Mouse (Mus musculus): ENCODE data around the gene Epha1. TPM values are rescaled to one million over a fixed set of nuclear protein-coding genes. Genes with fewer than 3 reads are reported as not detected.
A peak's percentile ranks its signal among the peaks of the same experiment; 100 is the strongest.

The Epha1 gene
- under 1 TPM; 0.21 to 0.27 TPM for total RNA-seq (2021)

DNA sequence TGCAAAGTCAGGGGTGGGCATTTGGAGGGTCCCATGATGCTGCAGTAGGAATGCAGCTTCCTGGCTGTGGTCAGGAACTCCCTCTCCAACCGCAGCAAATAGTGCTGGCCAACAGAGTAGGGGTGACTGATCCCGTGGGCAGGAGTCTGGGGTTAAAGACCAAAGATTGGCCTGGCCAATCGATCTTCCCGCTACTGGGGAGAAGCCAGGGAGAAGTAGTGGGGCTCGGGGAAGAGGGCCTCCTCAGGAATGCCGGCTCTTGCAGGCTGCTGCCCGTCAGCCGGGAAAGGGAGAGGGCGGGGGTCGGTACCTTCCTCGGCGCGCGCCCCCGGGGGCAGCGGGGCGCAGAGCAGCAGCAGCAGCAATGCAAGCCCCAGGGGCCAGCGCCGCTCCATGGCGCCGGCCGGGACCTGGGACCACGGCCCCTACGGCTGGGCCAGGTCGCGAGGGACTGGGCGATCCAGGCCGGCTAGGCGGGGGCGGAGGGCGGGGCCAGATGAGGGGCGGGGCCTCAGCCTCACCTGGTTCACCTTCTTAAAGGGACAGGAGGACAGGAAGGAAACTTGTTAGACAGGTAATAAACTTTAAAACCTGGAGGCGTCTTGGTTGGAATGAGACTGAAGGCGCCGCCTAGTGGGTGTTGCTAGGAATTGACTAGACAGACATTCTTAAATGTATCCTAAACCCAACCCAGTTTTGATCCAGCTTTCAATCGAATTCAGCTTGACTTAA is at the start of gene Epha1:
Epha1 (minus strand) TSS at position 453 of the 732 bp plus-strand sequence.
- peak in 1 of 2 experiments; percentile 54 for DNase-seq (ENCODE audit: low spot score in 2 of 2)

DNA sequence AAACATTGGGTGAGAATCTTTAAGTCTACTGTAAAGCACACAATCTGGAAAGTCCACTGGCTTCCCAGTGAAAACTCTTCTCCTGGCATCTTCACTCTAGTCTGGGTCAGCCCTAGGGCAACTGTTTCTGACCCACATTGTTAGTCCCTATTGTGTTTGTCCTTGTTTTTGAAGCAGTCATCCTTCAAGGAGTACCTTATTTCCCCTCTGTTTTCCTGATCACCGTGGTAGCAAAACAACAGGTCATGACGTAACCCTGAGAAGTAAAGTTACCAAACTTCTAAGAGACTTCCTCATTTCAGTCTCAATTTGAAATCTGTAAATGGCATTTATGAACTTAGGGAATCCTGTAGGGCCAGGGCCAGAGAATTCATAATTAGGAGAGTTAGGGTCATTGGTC is 48.4 kb upstream of the Epha1 start:
- intact Hi-C loops (cut with DNase I): no loop called here
- DNase-seq (ENCODE audit: low spot score in 2 of 2): no peak

More for the DNA sequence above, at the start of gene Epha1:
- intact Hi-C loops (cut with DNase I): no loop called here

DNA sequence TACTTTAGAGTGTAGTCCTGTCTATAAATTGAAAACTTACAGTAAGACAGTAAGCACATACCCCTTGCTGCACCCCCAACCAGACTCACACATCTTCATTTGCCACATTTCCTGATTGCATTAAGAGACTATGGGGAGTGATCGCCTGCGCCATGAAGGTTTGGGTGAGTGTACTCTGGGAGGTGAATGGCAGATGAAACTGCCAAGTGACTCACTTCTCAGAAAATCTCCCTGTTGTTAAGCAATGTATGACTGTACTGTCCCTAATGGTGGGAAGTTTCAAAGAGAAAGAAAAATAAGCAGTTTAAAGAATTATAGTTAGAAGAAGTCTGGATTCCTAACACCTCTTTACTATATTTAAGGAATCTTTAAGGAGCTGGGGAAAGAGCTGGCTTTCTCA is 46.4 kb upstream of the Epha1 start:
- intact Hi-C loops (cut with DNase I): no loop called here
- DNase-seq (ENCODE audit: low spot score in 2 of 2): peak in 1 of 2 experiments; percentile 47

DNA sequence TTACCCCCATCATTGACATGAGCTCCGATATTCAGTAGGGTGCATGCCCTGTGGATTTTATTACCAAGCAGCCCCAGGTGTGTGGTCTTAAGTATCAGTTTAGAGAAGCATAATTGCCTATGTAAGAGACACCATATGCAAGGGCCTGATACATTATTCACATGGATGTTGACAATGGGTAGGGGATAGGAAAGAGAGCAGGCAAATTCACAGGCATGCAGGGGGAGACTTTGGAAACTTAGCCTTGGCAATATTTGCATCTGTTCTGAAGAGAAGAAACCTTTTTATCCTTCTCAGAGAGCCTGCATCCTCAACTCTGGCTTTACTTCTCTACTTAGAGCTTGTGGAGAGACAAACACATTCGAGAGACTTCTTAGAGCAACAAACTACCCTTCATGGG is 32.1 kb upstream of the Epha1 start, which contains the start of gene Tas2r135:
Tas2r135 (plus strand) TSS at position 301 of the 400 bp plus-strand sequence.
- intact Hi-C loops (cut with DNase I): no loop called here
- no peak for DNase-seq (ENCODE audit: low spot score in 2 of 2)

DNA sequence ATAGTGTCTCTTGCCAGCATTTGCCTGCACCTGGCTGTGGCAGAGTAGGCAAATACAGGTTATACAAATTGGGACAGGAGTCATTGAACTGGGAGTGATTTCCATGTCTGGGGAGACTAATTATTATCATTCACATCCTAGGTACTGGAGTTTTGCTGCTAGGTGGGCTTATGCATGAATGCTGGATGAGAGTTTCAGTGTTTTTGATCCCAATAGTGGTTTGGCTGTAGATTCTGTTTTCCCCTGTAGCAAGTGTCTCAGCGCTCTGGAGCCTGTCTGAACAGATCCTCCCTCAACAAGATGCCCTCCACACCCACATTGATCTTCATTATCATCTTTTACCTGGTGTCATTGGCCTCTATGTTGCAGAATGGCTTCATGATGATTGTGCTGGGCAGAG is 26.9 kb upstream of the Epha1 start, which contains the start of gene Tas2r143:
Tas2r143 (plus strand) TSS at position 301 of the 400 bp plus-strand sequence.
- intact Hi-C loops (cut with DNase I): no loop called here
- DNase-seq (ENCODE audit: low spot score in 2 of 2): no peak

DNA sequence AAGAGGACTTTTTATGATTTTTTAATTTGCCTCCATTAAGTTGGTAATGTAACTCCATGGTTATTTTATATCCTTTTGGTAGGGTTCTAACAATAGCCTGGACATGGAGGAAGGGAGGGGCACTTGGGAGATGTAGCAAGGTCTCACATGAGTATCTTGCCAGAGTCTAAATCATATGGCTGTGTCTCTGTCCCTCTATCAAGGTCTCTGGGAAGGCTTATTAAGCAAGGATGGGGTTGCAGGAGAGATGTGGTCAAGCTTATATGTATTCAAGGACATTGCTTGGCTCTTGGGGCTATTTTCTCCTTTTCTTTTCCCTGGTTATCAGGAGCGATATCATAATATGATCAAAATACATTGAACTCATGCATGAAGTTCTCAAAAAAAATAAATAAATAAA is 25.9 kb upstream of the Epha1 start:
- DNase-seq (ENCODE audit: low spot score in 2 of 2): no peak
- intact Hi-C loops (cut with DNase I): no loop called here

DNA sequence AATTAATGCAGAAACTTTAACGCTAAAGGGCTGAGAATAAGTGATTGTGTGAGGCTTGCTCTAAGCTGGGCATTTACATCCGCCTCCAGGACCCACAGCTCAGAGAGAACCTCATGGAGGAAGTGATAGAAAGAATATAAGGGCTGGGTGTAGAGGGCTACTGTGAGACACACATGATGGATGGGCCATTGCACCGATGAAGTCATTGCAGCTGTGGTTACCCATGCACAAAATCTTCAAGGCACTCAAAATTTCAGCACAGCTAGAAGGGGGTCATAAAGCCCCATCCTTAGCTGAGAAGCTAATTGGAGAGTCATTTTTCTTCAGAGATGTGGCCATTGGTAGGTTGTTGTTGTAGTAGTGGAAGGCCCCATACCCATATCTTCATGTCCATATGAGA is 25.2 kb upstream of the Epha1 start:
- intact Hi-C loops (cut with DNase I): no loop called here
- DNase-seq (ENCODE audit: low spot score in 2 of 2): no peak

DNA sequence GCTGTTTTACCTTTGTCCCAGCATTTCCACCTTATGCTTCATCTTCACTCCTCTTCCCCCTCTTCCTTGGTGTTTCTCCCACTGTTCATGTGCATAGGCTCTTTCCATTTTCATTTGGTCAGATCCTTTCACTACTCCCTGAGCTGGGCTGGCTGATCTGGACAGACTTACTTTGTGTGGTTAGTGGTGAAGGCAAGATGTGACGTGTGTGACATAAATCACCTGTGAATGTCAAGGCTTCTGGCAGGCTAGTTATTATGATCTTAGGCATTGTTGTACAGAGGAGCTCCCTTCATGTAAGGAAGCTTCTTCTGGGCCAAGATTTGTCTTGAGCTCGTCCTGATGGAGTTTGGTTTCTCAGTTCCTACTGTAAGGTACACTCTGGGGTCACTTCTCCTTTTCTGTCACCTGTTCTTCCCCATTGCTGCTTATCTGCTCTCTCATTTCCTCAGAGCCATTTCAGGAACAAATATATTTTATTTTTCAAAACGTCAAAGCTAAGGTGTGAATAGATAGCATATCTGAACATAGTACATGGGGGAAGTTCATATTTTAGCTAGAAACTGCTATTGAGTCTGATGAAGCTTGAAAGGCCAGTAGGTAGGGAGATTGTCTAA is 24.1 kb upstream of the Epha1 start:
- DNase-seq (ENCODE audit: low spot score in 2 of 2): no peak
- intact Hi-C loops (cut with DNase I): no loop called here

DNA sequence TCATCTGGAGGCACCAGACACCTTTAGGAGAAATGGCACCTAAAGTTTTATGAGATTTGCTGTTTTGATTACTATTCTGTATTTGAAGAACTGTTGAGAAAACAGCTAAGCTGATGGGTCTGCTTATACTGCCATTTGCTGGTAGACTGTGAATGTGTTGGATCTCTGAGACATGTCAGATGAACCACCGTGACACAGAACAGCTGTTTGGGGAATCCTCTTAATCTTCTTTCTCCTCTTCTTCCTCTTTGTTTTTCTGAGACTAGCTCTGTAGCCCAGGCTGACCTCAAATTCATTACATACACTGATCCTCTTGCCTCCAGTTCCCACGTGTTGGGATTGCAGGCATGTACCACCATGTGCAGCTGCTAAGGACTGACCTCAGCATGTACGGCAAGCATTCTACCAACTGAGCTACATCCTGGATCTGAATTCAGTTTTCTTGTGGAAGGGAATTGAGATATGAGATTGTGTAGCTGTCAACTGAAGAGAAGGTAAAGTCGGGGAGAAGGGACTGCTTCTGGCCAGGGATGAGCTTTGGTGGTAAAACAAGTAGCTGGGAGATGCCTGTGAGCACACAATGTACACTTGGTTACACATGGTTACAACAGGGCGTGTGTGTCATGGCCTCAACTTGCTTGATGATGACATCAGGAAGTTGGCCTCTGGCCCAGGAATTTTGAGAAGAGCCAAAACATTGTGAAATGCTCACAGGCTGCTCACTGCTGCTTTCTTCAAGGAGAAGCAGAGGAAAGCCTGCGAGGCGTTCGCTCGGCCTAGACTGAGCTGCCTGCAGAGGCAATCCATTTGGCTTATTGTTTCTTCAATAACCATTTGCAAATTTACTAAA is 23.1 kb upstream of the Epha1 start:
- intact Hi-C loops (cut with DNase I): no loop called here
- DNase-seq (ENCODE audit: low spot score in 2 of 2): peak in 1 of 2 experiments; percentile 19

DNA sequence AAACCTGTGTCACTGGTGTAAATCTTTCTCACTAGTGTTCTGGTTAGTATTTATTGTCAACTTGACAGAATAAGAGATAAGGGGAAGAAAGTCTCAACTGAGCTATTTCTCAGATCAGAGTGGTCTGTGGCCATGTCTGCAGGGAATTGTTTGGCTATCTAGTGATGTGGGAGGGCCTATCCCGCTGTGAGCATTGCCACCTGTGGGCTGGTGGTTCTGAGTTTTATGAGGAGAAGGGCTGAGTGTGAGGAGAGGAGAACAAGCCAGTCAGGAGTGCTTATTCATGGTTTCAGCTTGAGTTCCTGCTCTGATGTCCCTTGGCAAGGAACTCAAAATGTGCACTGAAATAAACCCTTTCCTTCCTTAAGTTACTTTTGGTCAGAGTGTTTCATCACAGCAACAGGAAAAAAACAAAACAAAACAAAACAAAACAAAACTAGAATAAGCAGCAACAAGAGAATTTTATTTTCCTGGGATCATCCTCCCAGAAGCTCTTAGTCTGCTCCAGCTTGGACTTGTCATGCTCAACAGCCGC is 18.8 kb upstream of the Epha1 start:
- intact Hi-C loops (cut with DNase I): no loop called here

DNA sequence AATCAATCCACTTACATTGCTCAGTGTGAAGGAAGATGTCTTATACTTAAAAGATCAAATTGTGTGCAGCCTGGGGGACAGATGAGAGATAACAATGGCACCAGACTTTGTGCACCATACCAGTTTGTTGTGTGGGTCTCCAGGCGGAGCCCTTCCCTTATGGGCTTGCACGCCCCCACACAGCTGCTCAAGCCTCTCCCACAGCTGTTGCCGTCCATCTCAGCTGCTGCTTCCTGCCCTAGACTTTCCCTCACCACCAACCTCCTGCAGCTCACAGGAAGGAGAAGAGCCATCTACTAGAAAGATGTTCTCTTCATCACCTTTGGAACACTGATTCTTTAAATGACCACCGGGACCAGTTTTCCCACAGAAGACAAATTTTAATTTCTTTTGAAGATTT is 12.6 kb upstream of the Epha1 start:
- intact Hi-C loops (cut with DNase I): no loop called here
- peak in 1 of 2 experiments; percentile 50 for DNase-seq (ENCODE audit: low spot score in 2 of 2)

More for the DNA sequence above, 18.8 kb upstream of the Epha1 start:
- no peak for DNase-seq (ENCODE audit: low spot score in 2 of 2)

DNA sequence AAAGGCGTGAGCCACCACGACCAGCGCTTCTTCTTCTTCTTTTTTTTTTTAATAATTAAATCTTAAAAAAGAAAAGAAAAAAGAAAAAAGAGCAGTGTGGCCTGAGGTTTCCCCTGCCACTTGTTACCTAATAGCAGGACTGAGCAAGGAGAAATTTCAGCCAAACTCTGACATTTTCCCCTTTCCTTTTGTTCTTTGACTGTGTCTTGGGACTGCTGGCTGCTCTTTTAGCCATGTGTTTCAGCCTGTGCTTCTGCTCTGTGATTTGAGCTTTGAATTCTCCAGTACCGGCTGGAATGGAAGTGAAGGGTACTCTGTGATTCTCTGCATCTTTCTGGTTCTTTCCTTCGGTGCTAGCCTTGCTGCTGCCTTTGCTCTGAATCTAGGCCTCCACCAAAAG is 10.3 kb upstream of the Epha1 start:
- intact Hi-C loops (cut with DNase I): loop anchor here (5.0 kb wide), 1 partner anchor 199 kb away; no protein-coding TSS in a partner anchor
- no peak for DNase-seq (ENCODE audit: low spot score in 2 of 2)

DNA sequence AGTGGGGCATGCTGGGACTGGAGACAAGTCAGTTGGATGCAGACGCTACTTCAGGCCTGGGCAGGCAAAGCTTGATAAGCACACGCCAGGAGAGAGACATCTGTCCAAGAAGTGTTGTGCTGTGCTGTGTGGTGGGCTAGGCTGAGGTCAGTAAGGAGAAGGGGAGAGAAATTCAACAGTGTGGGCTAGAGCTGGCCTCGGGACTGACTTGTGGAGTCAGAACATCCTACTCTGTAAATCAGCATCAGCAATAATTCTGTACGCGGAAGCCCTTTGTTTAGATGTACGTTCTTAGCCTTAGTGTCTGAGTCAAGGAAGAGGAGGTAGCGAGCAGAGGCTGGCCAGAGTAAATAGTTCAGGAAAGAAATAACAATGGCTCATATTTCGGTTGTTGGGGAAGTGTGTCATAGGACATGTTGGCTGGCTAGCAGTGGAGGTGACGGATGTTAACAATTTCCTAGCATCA is 8.9 kb upstream of the Epha1 start:
- intact Hi-C loops (cut with DNase I): loop anchor here (2.0 to 5.0 kb wide), 2 partner anchors 155 to 200 kb away; no protein-coding TSS in a partner anchor
- no peak for DNase-seq (ENCODE audit: low spot score in 2 of 2)

DNA sequence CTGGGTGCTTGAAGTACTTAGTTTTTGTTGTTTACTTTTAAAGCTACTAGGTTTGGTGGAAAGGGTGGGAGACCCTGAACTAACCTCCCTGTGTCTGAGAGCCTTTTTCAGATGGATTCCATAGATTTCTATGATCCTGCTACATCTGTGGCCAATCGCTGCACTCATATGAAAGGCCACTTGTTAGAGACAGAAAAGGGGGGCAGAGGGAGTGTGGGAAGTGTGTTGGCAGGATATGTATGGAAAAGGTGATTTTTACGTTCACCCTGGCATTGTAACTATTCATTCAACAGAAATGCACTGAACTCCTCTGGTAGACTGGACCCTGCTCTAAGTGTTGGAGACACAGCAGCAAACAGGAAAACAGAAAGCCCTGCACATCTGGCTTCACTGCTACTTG is 8.2 kb upstream of the Epha1 start:
- intact Hi-C loops (cut with DNase I): loop anchor here (2.0 to 5.0 kb wide), 2 partner anchors 154 to 201 kb away; no protein-coding TSS in a partner anchor
- no peak for DNase-seq (ENCODE audit: low spot score in 2 of 2)

DNA sequence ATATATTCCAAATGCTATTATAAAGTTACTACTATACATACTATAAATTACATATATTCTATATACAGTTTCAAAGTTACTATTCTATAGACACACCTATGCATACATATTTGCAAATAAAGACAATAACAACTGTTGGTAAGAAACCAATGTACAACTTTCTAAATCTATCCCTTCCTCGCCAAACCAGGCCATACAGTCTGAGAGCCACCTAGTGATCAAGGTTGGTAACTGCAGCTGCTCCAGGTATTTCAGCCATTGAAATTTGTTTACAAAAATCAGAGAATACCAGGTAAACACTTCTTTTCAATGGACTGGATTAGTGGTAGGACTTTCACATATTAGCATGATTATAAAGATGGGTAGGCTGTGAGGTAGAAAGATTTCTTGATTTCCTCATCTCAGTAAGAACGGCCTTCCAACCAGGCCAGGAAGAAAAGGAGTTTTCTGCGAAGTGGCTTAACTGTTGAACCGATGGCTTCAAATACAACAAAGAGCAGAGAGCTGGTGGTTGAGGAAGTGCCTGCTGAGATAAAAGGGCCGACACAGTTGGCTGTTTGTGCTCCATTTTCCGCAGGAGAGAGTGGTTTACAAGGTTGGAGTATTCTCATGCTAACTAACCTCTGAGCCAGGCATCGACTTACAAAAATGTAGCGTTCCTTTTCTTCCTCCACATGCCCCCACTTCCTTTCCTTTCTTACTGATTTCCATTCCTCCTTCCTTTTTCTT is 7.5 kb upstream of the Epha1 start:
- peak in 1 of 2 experiments; percentile 34 for DNase-seq (ENCODE audit: low spot score in 2 of 2)
- intact Hi-C loops (cut with DNase I): loop anchor here (2.0 to 5.0 kb wide), 2 partner anchors 154 to 202 kb away; no protein-coding TSS in a partner anchor

DNA sequence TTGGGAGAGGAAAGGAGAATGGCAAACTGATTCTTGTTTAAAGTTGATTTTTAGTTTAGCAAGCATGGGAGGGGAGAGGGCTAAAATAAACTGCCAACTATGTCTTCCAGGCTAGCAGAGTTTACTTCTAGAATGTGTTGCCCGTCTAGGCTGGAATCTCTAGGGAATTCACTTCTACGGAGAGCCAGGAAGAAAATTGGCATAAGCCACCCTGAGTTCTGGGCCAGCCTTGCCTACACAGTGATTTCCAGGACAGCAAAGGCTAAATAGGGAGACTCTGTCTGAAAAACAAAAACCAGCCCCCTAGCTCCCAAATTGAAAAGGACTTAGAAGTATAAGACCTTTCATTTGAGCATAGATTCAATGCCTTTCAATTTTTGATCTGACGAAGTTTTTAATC is 6.5 kb upstream of the Epha1 start:
- DNase-seq (ENCODE audit: low spot score in 2 of 2): no peak
- intact Hi-C loops (cut with DNase I): no loop called here

DNA sequence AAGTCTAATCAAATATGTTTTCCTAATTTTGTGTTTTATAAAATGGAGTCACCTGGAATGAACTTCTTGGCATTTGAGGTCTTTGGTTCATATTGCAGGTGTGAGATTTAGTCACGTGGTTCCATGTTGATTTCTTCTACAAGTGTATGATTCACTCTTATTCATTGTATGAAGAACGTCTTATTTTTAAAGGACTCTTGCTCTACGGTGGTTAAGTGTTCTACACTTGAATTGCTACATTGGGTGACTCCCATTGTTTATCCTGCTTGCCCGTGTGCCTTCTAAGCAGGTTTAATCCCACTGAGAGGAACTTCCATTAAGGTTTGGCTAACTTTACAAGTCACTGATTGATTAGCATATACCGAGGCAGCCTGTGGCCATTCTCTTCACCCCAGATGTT is 4.2 kb upstream of the Epha1 start:
- intact Hi-C loops (cut with DNase I): no loop called here
- no peak for DNase-seq (ENCODE audit: low spot score in 2 of 2)

DNA sequence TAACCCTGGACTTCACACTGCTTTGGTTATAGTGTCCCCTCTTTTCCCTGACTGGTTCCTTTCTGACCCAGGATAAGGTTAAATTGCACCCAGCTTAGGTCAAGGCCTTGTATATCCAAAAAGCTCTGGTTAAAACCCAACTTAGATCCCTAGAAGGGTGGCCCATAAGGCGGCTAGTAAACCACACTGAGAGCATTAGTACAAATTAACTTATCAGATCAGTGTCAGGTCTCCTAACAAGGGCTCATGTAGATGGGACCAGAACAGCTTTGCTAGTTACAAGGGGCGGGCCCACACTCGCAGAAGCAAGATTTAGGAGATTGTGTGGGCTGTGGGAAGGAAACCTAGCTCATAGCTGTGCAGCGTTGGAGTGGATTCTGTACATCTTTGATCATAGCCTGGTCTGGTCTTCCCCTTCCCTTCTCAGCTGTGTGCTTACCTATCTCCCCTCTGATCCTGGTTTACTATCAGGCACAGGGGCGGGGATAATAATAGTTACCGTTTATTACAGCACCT is 3.5 kb upstream of the Epha1 start:
- intact Hi-C loops (cut with DNase I): no loop called here
- peak in 1 of 2 experiments; percentile 48 for DNase-seq (ENCODE audit: low spot score in 2 of 2)

DNA sequence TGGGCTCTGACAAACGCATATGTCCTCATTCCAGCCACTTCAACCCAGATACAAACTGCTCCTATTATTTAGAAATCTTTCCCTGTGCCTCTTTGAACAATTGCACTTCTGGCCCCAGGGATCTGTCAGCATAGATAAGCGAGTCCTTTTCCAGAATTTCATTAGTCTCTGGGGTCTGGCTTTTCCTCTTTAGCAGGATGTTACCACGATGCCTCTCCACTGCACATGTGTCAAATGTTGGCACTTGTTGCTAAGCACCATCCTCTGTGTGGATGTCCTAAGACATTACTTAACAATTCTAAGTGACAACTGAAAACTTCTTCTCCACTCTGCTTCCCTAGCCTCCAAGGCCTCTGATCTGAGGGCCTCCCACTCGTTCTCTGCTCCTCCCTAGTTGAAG is 2.9 kb upstream of the Epha1 start:
- DNase-seq (ENCODE audit: low spot score in 2 of 2): no peak
- intact Hi-C loops (cut with DNase I): no loop called here
